Mouse (Mus musculus): ENCODE data around the gene Cdk14. TPM values are rescaled to one million over a fixed set of nuclear protein-coding genes. Genes with fewer than 3 reads are reported as not detected.

Gene Cdk14
- total RNA-seq, 1 experiment = 3.5 TPM

DNA sequence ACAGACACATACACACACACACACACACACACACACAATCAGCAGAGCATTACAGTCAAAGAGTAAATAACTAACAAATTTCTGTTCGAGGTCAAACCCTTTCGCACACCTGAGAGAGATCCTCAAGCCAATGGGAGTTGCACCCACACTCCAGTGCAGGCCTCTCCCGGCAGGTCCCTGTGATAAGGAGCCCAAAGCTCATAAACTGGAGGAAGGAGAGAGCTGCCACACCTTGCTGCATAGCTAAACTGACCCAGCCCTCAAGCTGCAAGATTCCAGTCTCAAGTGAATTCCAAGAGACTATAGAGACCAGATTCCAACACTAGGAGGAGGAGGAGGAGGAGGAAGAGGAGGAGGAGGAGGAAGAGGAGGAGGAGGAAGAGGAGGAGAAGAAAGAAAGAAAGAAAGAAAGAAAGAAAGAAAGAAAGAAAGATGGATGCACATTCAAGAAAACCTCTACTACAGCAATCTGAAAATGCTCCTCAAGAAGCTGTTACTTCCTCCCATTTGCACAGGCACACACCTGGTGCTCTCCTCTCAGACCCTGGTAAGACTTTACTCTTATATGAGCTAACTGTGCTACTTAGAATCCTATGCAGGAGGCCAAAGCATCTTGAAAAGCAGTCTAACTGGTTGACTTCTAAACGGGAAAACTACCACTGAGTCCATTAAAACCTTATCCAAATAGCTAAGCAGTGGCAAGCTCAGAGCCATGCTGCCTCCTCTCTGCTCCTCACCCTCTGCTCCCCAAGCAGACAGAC is 49.6 kb downstream of the Cdk14 start:
- H3K9ac ChIP-seq (ENCODE audit: insufficient read depth, low read depth, low read length, poor library complexity, severe bottlenecking) = no peak overlapping the region
- H3K4me3 ChIP-seq (ENCODE audit: insufficient read depth in 1 of 2, low read depth in 1 of 2, low read length in 2 of 2, poor library complexity in 1 of 2, severe bottlenecking in 1 of 2) = no peak overlapping the region
- H3K36me3 ChIP-seq (ENCODE audit: control insufficient read depth, insufficient read depth, low read length, poor library complexity, severe bottlenecking) = no peaks in the 10 kb centered on the region
- in situ Hi-C loops (cut with MboI; ENCODE audit: low sequenced_read_pairs in 2 of 2, unreplicated experiment in 2 of 2) = no loop called here
- DNase-seq (ENCODE audit: low read depth, low spot score) = no peak
- H3K27ac ChIP-seq (ENCODE audit: insufficient read depth, low read depth, low read length, poor library complexity, severe bottlenecking) = no peak overlapping the region
- TF ChIP-seq ZC3H11A (IDR thresholded peaks at IDR 0.05; ENCODE audit: borderline replicate concordance, low read depth, low read length) (no peak), HCFC1 (IDR thresholded peaks at IDR 0.05; ENCODE audit: borderline replicate concordance, insufficient read depth, low read length) (no peak), MAFK (IDR thresholded peaks at IDR 0.05; ENCODE audit: insufficient read depth, low read depth, low read length) (no peak), CHD2 (IDR thresholded peaks at IDR 0.05; ENCODE audit: low read depth, low read length) (no peak), ZNF384 (IDR thresholded peaks at IDR 0.05; ENCODE audit: low read depth, low read length) (no peak)
- H3K9me3 ChIP-seq (ENCODE audit: control insufficient read depth, insufficient read depth, low read depth, low read length) = no peaks in the 10 kb centered on the region
- H3K4me1 ChIP-seq (ENCODE audit: control insufficient read depth in 2 of 2, insufficient read depth in 2 of 2, low read length in 2 of 2, poor library complexity in 1 of 2) = no peaks in the 10 kb centered on the region; a peak in 1 of 4 replicates

DNA sequence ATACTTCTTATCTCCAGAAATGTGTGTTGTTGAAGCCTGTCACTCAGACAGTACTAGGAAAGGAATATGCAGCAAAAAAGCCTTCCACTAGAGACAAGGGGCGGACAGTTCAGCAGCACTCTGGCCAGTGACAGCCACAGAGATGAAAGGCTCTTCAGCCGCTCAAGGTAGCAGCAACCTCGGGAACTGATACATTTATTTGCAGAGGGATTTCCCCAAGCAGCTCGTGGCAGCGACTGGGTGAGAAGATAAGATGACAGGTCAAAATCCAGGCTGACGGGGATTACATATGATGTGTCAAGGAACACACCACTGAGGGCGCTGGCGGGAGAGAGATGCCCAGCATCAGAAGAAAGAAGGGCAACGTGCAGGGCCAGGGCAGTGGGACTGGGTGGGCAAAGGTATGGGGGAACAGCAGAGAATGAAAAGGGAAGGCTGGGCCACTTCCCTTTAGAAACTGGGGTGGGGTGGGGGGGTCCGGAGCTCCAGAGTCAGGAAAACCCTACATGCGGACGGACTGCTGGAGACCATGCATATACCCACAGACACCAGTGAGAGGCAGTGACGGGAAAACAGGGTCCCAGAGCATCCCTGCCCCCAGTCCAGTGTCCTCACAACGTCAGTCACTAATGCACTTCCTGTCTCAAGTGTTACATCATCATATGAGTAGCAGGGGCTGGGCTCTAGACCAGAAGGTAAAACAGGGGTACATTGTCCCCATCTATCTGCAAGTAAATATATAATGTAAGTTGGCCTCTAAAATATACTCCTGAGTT is 51.5 kb downstream of the Cdk14 start:
- Histone ChIP-seq H3K9ac (ENCODE audit: insufficient read depth, low read depth, low read length, poor library complexity, severe bottlenecking) (no peak overlapping the region), H3K36me3 (ENCODE audit: control insufficient read depth, insufficient read depth, low read length, poor library complexity, severe bottlenecking) (no peaks in the 10 kb centered on the region), H3K4me3 (ENCODE audit: insufficient read depth in 1 of 2, low read depth in 1 of 2, low read length in 2 of 2, poor library complexity in 1 of 2, severe bottlenecking in 1 of 2) (no peak overlapping the region), H3K4me1 (ENCODE audit: control insufficient read depth in 2 of 2, insufficient read depth in 2 of 2, low read length in 2 of 2, poor library complexity in 1 of 2) (no peaks in the 10 kb centered on the region; a peak in 1 of 4 replicates), H3K27ac (ENCODE audit: insufficient read depth, low read depth, low read length, poor library complexity, severe bottlenecking) (no peak overlapping the region), H3K9me3 (ENCODE audit: control insufficient read depth, insufficient read depth, low read depth, low read length) (no peaks in the 10 kb centered on the region)
- TF ChIP-seq HCFC1 (IDR thresholded peaks at IDR 0.05; ENCODE audit: borderline replicate concordance, insufficient read depth, low read length) = no peak
- no peak for TF ChIP-seq CHD2 (IDR thresholded peaks at IDR 0.05; ENCODE audit: low read depth, low read length)
- no peak for TF ChIP-seq ZNF384 (IDR thresholded peaks at IDR 0.05; ENCODE audit: low read depth, low read length)
- no peak for TF ChIP-seq ZC3H11A (IDR thresholded peaks at IDR 0.05; ENCODE audit: borderline replicate concordance, low read depth, low read length)
- TF ChIP-seq MAFK (IDR thresholded peaks at IDR 0.05; ENCODE audit: insufficient read depth, low read depth, low read length) = no peak
- in situ Hi-C loops (cut with MboI; ENCODE audit: low sequenced_read_pairs in 2 of 2, unreplicated experiment in 2 of 2) = no loop called here
- no peak for DNase-seq (ENCODE audit: low read depth, low spot score)

DNA sequence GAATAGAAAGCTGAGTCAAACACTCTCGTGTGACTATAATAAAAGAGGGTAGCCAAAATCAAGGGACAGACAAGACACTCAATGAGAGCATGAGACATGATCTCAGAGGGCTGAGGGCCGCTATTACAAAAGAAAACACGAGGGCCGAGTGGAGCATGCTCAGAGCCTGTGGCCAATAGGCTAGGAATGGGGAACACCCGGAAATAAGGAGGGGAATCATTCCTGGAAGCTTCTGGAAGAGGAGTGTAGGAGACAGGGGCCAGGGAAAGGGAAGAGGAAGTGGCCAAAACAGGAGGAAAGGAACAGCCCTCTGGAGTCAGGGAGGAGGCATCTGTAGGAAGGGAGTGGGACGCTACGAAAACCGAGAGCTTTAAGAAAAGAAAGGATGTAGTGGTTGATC is 52.6 kb downstream of the Cdk14 start:
- no peak overlapping the region for H3K9ac ChIP-seq (ENCODE audit: insufficient read depth, low read depth, low read length, poor library complexity, severe bottlenecking)
- in situ Hi-C loops (cut with MboI; ENCODE audit: low sequenced_read_pairs in 2 of 2, unreplicated experiment in 2 of 2) = no loop called here

DNA sequence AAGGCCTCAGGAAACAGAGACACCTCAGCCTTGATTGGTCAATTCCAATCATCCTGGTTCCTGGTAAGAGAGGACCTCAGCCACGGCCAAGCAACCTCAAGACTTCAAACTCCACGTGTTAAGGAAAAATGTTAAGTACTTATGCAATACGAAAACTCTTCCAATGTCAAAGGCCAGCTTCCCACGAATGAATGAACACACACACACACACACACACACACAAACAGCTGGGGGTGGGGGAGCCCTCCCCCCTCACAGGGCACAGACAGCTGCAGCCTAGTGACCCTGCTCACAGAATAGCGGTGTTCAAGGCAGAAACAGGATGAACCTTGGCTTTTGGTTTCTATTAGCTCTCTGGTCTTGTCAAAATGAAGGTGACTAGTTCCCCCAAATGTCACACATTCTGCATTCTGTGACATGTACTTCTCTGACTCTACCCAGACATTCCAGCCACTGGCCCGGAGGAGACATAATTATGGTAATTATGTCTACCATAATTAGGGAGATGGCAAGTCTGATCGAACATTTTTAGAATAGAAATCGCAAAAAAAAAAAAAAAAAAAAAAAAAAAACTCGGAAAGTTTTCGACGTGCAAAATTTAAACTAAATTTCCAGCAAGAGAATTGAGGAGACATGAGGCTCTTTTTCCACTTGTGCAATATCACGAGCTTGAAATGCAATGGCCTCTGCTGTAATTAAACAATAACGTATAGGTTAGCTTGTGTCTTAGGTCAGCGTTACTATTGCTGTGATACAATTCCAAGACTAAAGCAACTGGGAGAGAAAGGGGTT is 54.6 kb downstream of the Cdk14 start:
- H3K27ac ChIP-seq (ENCODE audit: insufficient read depth, low read depth, low read length, poor library complexity, severe bottlenecking) = no peak overlapping the region
- no peak overlapping the region for H3K4me3 ChIP-seq (ENCODE audit: insufficient read depth in 1 of 2, low read depth in 1 of 2, low read length in 2 of 2, poor library complexity in 1 of 2, severe bottlenecking in 1 of 2)
- no peak overlapping the region for H3K9ac ChIP-seq (ENCODE audit: insufficient read depth, low read depth, low read length, poor library complexity, severe bottlenecking)
- H3K9me3 ChIP-seq (ENCODE audit: control insufficient read depth, insufficient read depth, low read depth, low read length) = no peaks in the 10 kb centered on the region
- TF ChIP-seq ZC3H11A (IDR thresholded peaks at IDR 0.05; ENCODE audit: borderline replicate concordance, low read depth, low read length) (no peak), CHD2 (IDR thresholded peaks at IDR 0.05; ENCODE audit: low read depth, low read length) (no peak), HCFC1 (IDR thresholded peaks at IDR 0.05; ENCODE audit: borderline replicate concordance, insufficient read depth, low read length) (no peak), MAFK (IDR thresholded peaks at IDR 0.05; ENCODE audit: insufficient read depth, low read depth, low read length) (no peak), ZNF384 (IDR thresholded peaks at IDR 0.05; ENCODE audit: low read depth, low read length) (no peak)
- no peak for DNase-seq (ENCODE audit: low read depth, low spot score)
- H3K36me3 ChIP-seq (ENCODE audit: control insufficient read depth, insufficient read depth, low read length, poor library complexity, severe bottlenecking) = no peaks in the 10 kb centered on the region
- in situ Hi-C loops (cut with MboI; ENCODE audit: low sequenced_read_pairs in 2 of 2, unreplicated experiment in 2 of 2) = no loop called here
- H3K4me1 ChIP-seq (ENCODE audit: control insufficient read depth in 2 of 2, insufficient read depth in 2 of 2, low read length in 2 of 2, poor library complexity in 1 of 2) = no peaks in the 10 kb centered on the region

More for the DNA sequence above, 52.6 kb downstream of the Cdk14 start:
- DNase-seq (ENCODE audit: low read depth, low spot score) = no peak
- TF ChIP-seq ZC3H11A (IDR thresholded peaks at IDR 0.05; ENCODE audit: borderline replicate concordance, low read depth, low read length) (no peak), CHD2 (IDR thresholded peaks at IDR 0.05; ENCODE audit: low read depth, low read length) (no peak), ZNF384 (IDR thresholded peaks at IDR 0.05; ENCODE audit: low read depth, low read length) (no peak), HCFC1 (IDR thresholded peaks at IDR 0.05; ENCODE audit: borderline replicate concordance, insufficient read depth, low read length) (no peak), MAFK (IDR thresholded peaks at IDR 0.05; ENCODE audit: insufficient read depth, low read depth, low read length) (no peak)
- H3K4me1 ChIP-seq (ENCODE audit: control insufficient read depth in 2 of 2, insufficient read depth in 2 of 2, low read length in 2 of 2, poor library complexity in 1 of 2) = no peaks in the 10 kb centered on the region; a peak in 1 of 4 replicates
- H3K27ac ChIP-seq (ENCODE audit: insufficient read depth, low read depth, low read length, poor library complexity, severe bottlenecking) = no peak overlapping the region
- no peak overlapping the region for H3K4me3 ChIP-seq (ENCODE audit: insufficient read depth in 1 of 2, low read depth in 1 of 2, low read length in 2 of 2, poor library complexity in 1 of 2, severe bottlenecking in 1 of 2)
- no peaks in the 10 kb centered on the region for H3K9me3 ChIP-seq (ENCODE audit: control insufficient read depth, insufficient read depth, low read depth, low read length)
- no peaks in the 10 kb centered on the region for H3K36me3 ChIP-seq (ENCODE audit: control insufficient read depth, insufficient read depth, low read length, poor library complexity, severe bottlenecking)

All from ES-E14 (cell line).